Mouse (Mus musculus) ES-Bruce4 (cell line): ENCODE results near the gene Ttc5.
"Not testable (repeated sequence)": the region's sequence is repeated elsewhere in the genome, so short reads cannot be mapped to it uniquely, and the experiment has no call there.

ENCODE experiments used
- CTCF ChIP-seq: IDR thresholded peaks from one replicate; pipeline ENCODE4 v1.8.1; 2011; ENCODE audit warnings: low read depth, low read length
- EP300 ChIP-seq: IDR thresholded peaks from 2 replicates; pipeline ENCODE4 v1.6.1; 2011; ENCODE audit warnings: low read depth, low read length; ENCODE audit not compliant: insufficient read depth
- POLR2A ChIP-seq: IDR thresholded peaks from one replicate; pipeline ENCODE4 v1.8.1; 2011; ENCODE audit warnings: low read length; ENCODE audit not compliant: insufficient read depth

- TF ChIP-seq CTCF, POLR2A, EP300: not testable (repeated sequence)
Observed at GRCm38 (mm10) chr14:50806469-50806868, 21.1 kb upstream of the Ttc5 start.
